Mouse (Mus musculus) liver, postnatal 0 days (tissue): ENCODE results near the gene Spsb4.

Experiments used
- CTCF ChIP-seq: sonication (generic); IDR thresholded peaks from 2 replicates; pipeline ENCODE4 v1.5.1; 2016; ENCODE audit warnings: antibody characterized with exemption, low read depth
- EP300 ChIP-seq: IDR thresholded peaks from 2 replicates; pipeline ENCODE4 v1.6.1; 2016; ENCODE audit warnings: antibody characterized with exemption, low read depth, mild to moderate bottlenecking

DNA sequence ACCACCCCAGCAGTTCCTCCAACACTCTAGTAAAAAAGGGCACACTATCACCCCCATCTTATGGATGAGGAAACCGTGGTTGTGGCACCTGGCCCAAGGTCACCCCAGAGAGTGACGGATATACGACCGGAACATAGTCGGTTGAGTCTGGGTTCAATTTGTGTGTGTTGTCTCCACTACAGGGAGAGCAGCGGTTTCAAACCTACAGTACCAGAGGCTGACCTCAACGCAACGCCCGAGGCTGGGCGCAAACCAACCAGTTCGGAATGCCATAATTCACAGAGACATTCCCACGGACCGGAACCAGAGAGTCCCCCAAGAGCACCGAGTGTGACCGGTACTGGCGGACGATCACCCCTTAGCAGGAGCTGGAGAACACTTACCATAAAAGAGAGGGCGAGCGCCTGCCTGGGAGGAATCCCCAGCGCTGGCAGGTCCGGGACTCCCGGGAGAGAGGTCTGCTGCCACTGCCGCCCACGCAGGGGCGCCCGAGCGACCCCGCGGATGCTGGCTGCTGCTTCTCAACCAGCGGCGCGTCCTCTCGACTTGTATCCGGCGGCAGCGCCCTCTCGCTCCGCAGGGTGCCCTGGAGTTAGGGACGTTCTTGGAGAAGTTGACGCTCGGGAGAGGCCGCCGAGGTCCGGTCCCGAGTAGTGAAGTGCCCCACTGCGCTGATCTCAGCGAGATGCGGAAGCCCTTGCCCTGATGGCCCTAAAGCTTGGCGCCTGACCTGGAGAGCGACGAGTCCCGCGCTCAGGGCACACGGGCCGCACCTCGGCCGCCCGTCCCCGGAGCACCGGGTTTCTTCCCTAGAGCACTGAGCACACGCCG lies 617 bp downstream of the Spsb4 start:
- peak; percentile 20; the same call in 1 of the 2 replicates for TF ChIP-seq CTCF
- no peak for TF ChIP-seq EP300
